In genomic region chr11:102623876-102624789, GRCm38 (mm10) we compare ENCODE assay signal across 9 mouse cellular contexts. TPM values are rescaled to one million over a fixed set of nuclear protein-coding genes. Genes with fewer than 3 reads are reported as not detected.
DNase-seq lines count a peak whose midpoint lies in the region; ATAC-seq and TF ChIP-seq lines count a peak whose summit lies in the region.
"Had no signal": no experiment of that assay in that cellular context is flagged by ENCODE, and none has a peak within 500 bp of the region (broad histone marks: within the 10 kb centered on the region; RNA-seq: fewer than 3 reads in every experiment).

No protein-coding gene starts in this region.

- peak; percentile 46; the same call in 1 of the 2 replicates for ATAC-seq in hindbrain, embryonic 14.5 days (ENCODE audit: low FRiP score)
- peak; percentile 37; the same call in 1 of the 2 replicates for ATAC-seq in liver, embryonic 12.5 days
- ATAC-seq in stomach, embryonic 14.5 days (ENCODE audit: insufficient number of reproducible peaks, insufficient read depth, low FRiP score, low read depth), result peak; percentile 93

- H3K4me1 ChIP-seq in forebrain, embryonic 10.5 days, result peaks cover 44% of the 10 kb centered on the region
- peaks cover 16% of the 10 kb centered on the region for H3K4me1 ChIP-seq in hindbrain, embryonic 14.5 days (replicated peaks; ENCODE audit: control insufficient read depth, insufficient read depth, low read length)
- peaks cover 13% of the 10 kb centered on the region; the same call in 1 of the 2 replicates for H3K4me1 ChIP-seq in liver, embryonic 12.5 days
- peaks cover 23% of the 10 kb centered on the region for H3K4me1 ChIP-seq in stomach, embryonic 14.5 days (ENCODE audit: control insufficient read depth, insufficient read depth, low read length)

- peak; percentile 45 for DNase-seq in gastrocnemius, adult 2 months
- DNase-seq in gastrocnemius, adult 8-10 months (ENCODE audit: low spot score in 2 of 2), result no peak
- DNase-seq in forebrain, embryonic 10.5 days (ENCODE audit: extremely low spot score, low spot score), result peak; percentile 76
- DNase-seq in hindbrain, embryonic 14.5 days (ENCODE audit: low spot score), result no peak
- no peak for DNase-seq in T-cell, adult 2 months (ENCODE audit: low spot score)
- no peak for DNase-seq in layer of hippocampus, adult 18-20 months (ENCODE audit: low spot score in 2 of 2)

- no peak overlapping the region for H3K4me2 ChIP-seq in hindbrain, embryonic 14.5 days (replicated peaks)
- H3K4me2 ChIP-seq in liver, embryonic 12.5 days, result peak overlapping the region; percentile 24
- H3K4me2 ChIP-seq in stomach, embryonic 14.5 days (replicated peaks; ENCODE audit: low read depth, low read length), result peak overlapping the region; percentile 40

- no peak overlapping the region for H3K9ac ChIP-seq in hindbrain, embryonic 14.5 days
- 0 out of 2 replicates have a peak overlapping the region, but pooled peaks have one; percentile 10 for H3K9ac ChIP-seq in liver, embryonic 12.5 days
- H3K9ac ChIP-seq in stomach, embryonic 14.5 days (replicated peaks; ENCODE audit: low read depth, low read length), result peak overlapping the region; percentile 10; the same call in 1 of the 2 replicates

- peaks cover 5% of the 10 kb centered on the region for H3K9me3 ChIP-seq in forebrain, embryonic 10.5 days
- H3K9me3 ChIP-seq in hindbrain, embryonic 14.5 days (ENCODE audit: control insufficient read depth, low read length), result no peaks in the 10 kb centered on the region
- peaks cover 5% of the 10 kb centered on the region for H3K9me3 ChIP-seq in liver, embryonic 12.5 days (replicated peaks)
- H3K9me3 ChIP-seq in stomach, embryonic 14.5 days (ENCODE audit: control insufficient read depth, low read depth, low read length), result peaks cover 4% of the 10 kb centered on the region; the same call in 1 of the 2 replicates

- peaks cover 3% of the 10 kb centered on the region; the same call in 1 of the 2 replicates for H3K36me3 ChIP-seq in forebrain, embryonic 10.5 days (replicated peaks)
- H3K36me3 ChIP-seq in hindbrain, embryonic 14.5 days (replicated peaks; ENCODE audit: control insufficient read depth, insufficient read depth), result no peaks in the 10 kb centered on the region
- H3K36me3 ChIP-seq in liver, embryonic 12.5 days, result no peaks in the 10 kb centered on the region
- H3K36me3 ChIP-seq in stomach, embryonic 14.5 days (ENCODE audit: control insufficient read depth, insufficient read depth, low read length), result no peaks in the 10 kb centered on the region

- WGBS in forebrain, embryonic 10.5 days, result 6% methylated on average over 17 of the region's 17 CpGs
- 12% methylated on average over 17 of the region's 17 CpGs for WGBS in hindbrain, embryonic 14.5 days
- 36% methylated on average over 15 of the region's 17 CpGs for WGBS in liver, embryonic 12.5 days (ENCODE audit: insufficient replicate concordance)
- 7% methylated on average over 17 of the region's 17 CpGs for WGBS in stomach, embryonic 14.5 days

- H3K4me3 ChIP-seq in gastrocnemius, adult 2 months, result peak overlapping the region; percentile 43
- peak overlapping the region; percentile 35 for H3K4me3 ChIP-seq in forebrain, embryonic 10.5 days
- H3K4me3 ChIP-seq in hindbrain, embryonic 14.5 days (replicated peaks; ENCODE audit: low read length), result no peak overlapping the region
- no peak overlapping the region for H3K4me3 ChIP-seq in liver, embryonic 12.5 days
- peak overlapping the region; percentile 11; the same call in 1 of the 2 replicates for H3K4me3 ChIP-seq in stomach, embryonic 14.5 days (ENCODE audit: low read depth, low read length)

- H3K27me3 ChIP-seq in forebrain, embryonic 10.5 days (ENCODE audit: poor library complexity, severe bottlenecking), result peaks cover 8% of the 10 kb centered on the region; the same call in 1 of the 2 replicates
- no peaks in the 10 kb centered on the region for H3K27me3 ChIP-seq in hindbrain, embryonic 14.5 days (ENCODE audit: control insufficient read depth, insufficient read depth, low read length)
- peaks cover 4% of the 10 kb centered on the region; the same call in 1 of the 2 replicates for H3K27me3 ChIP-seq in liver, embryonic 12.5 days (replicated peaks)
- H3K27me3 ChIP-seq in stomach, embryonic 14.5 days (ENCODE audit: control insufficient read depth, insufficient read depth, low read length), result no peaks in the 10 kb centered on the region

- H3K27ac ChIP-seq in gastrocnemius, adult 2 months, result 0 out of 2 replicates have a peak overlapping the region, but pooled peaks have one; percentile 16
- peak overlapping the region; percentile 87 for H3K27ac ChIP-seq in forebrain, embryonic 10.5 days
- peak overlapping the region; percentile 50; the same call in 1 of the 2 replicates for H3K27ac ChIP-seq in hindbrain, embryonic 14.5 days
- H3K27ac ChIP-seq in liver, embryonic 12.5 days, result peak overlapping the region; percentile 60
- H3K27ac ChIP-seq in stomach, embryonic 14.5 days (ENCODE audit: low read length), result peak overlapping the region; percentile 78

- intact Hi-C loops in gastrocnemius, adult 2 months (cut with DNase I), result no loop called here

- no peak for TF ChIP-seq CTCF in gastrocnemius, adult 2 months (IDR thresholded peaks at IDR 0.05)

RNA-seq across cellular contexts. Expression of gene Fzd2, which starts 19.9 kb away (rescaled TPM):
- 1 to 10 TPM; 1.2 to 2.1 TPM for total RNA-seq in gastrocnemius, adult 2 months (2021)
- 1 to 10 TPM in 3 of 4 experiments, under 1 TPM in 1; 0.75 to 1.3 (median 1.1) TPM for total RNA-seq in gastrocnemius, adult 8-10 months (2022)
- 39.2 and 42.2 TPM in 2 replicates for polyA plus RNA-seq in forebrain, embryonic 10.5 days (2016; fragmentation: Nextera tagmentation; extraction: Ambion mirVana)
- polyA plus RNA-seq in hindbrain, embryonic 14.5 days (2014; fragmentation: Nextera tagmentation; extraction: Ambion mirVana), result 8.2 and 9.2 TPM in 2 replicates
- polyA plus RNA-seq in liver, embryonic 12.5 days (2016; fragmentation: Nextera tagmentation; extraction: Ambion mirVana), result 3.5 and 4.7 TPM in 2 replicates
- polyA plus RNA-seq in stomach, embryonic 14.5 days (2014; fragmentation: Nextera tagmentation; extraction: Ambion mirVana), result 30.5 and 30.6 TPM in 2 replicates
- 1 to 10 TPM; 7.3 to 7.5 TPM for total RNA-seq in layer of hippocampus, adult 18-20 months (2021)

RNA-seq across cellular contexts. Expression of gene Meioc, which starts 39.4 kb away (rescaled TPM):
- total RNA-seq in gastrocnemius, adult 2 months (2021), result not detected
- not detected for total RNA-seq in gastrocnemius, adult 8-10 months (2022)
- polyA plus RNA-seq in forebrain, embryonic 10.5 days (2016; fragmentation: Nextera tagmentation; extraction: Ambion mirVana), result 0.10 and 0.15 TPM in 2 replicates
- polyA plus RNA-seq in hindbrain, embryonic 14.5 days (2014; fragmentation: Nextera tagmentation; extraction: Ambion mirVana), result 0.16 TPM in 1 of 2 replicates, not detected in the other
- polyA plus RNA-seq in liver, embryonic 12.5 days (2016; fragmentation: Nextera tagmentation; extraction: Ambion mirVana), result 0.20 and 0.26 TPM in 2 replicates
- polyA plus RNA-seq in stomach, embryonic 14.5 days (2014; fragmentation: Nextera tagmentation; extraction: Ambion mirVana), result 0.80 and 1.2 TPM in 2 replicates
- not detected for total RNA-seq in layer of hippocampus, adult 18-20 months (2021)
- total RNA-seq: heart, adult 18-20 months had no signal

RNA-seq across cellular contexts. Expression of gene Gm11627, which starts 44.9 kb away (rescaled TPM):
- total RNA-seq in gastrocnemius, adult 2 months (2021), result not detected
- total RNA-seq in gastrocnemius, adult 8-10 months (2022), result under 1 TPM in 1 of 4 experiments, not detected in 3; 0.80 TPM
- 11.8 and 13.1 TPM in 2 replicates for polyA plus RNA-seq in forebrain, embryonic 10.5 days (2016; fragmentation: Nextera tagmentation; extraction: Ambion mirVana)
- polyA plus RNA-seq in hindbrain, embryonic 14.5 days (2014; fragmentation: Nextera tagmentation; extraction: Ambion mirVana), result 3.7 and 4.3 TPM in 2 replicates
- 0.51 and 0.96 TPM in 2 replicates for polyA plus RNA-seq in liver, embryonic 12.5 days (2016; fragmentation: Nextera tagmentation; extraction: Ambion mirVana)
- 15.9 and 18.9 TPM in 2 replicates for polyA plus RNA-seq in stomach, embryonic 14.5 days (2014; fragmentation: Nextera tagmentation; extraction: Ambion mirVana)
- 1 to 10 TPM; 2.5 to 3.8 TPM for total RNA-seq in layer of hippocampus, adult 18-20 months (2021)

Comparison
In these comparisons a context has a peak if more than half of its experiments do, and no peak if none do; other contexts are left out.
1. DNase-seq: peak in gastrocnemius, adult 2 months (single experiment) and forebrain, embryonic 10.5 days (single experiment); none in gastrocnemius, adult 8-10 months (0 of 2), hindbrain, embryonic 14.5 days (single experiment), T-cell, adult 2 months (single experiment) and layer of hippocampus, adult 18-20 months (0 of 2).
2. H3K27ac ChIP-seq: peak in every context shown above with its lines; median percentile 87 in forebrain, embryonic 10.5 days; 78 in stomach, embryonic 14.5 days; 60 in liver, embryonic 12.5 days; 50 in hindbrain, embryonic 14.5 days; 16 in gastrocnemius, adult 2 months.
3. H3K4me3 ChIP-seq: peak in gastrocnemius, adult 2 months (single experiment), forebrain, embryonic 10.5 days (single experiment) and stomach, embryonic 14.5 days (single experiment); none in hindbrain, embryonic 14.5 days (single experiment) and liver, embryonic 12.5 days (single experiment).
4. ATAC-seq: peak in every context shown above with its lines; median percentile 93 in stomach, embryonic 14.5 days; 46 in hindbrain, embryonic 14.5 days; 37 in liver, embryonic 12.5 days.